Mouse (Mus musculus): ENCODE results near the gene Nos1. TPM values are rescaled to one million over a fixed set of nuclear protein-coding genes. Genes with fewer than 3 reads are reported as not detected.

Gene Nos1
- polyA plus RNA-seq, 1 experiment from 2014 or later: 0.06 TPM

GRCm38 (mm10) chr5:117979082-117979481 is 198.2 kb downstream of the Nos1 start:
- Histone ChIP-seq H3K9me3 (no peaks in the 10 kb centered on the region), H3K27me3 (ENCODE audit: insufficient read depth, poor library complexity, severe bottlenecking) (no peaks in the 10 kb centered on the region), H3K36me3 (peaks cover 52% of the 10 kb centered on the region), H3K4me3 (no peak overlapping the region), H3K4me1 (peaks cover 33% of the 10 kb centered on the region), H3K27ac (no peak overlapping the region; the same call in 1 of the 2 replicates)
- WGBS: 88% methylated on average over 5 of the region's 5 CpGs
- no peak for DNase-seq (ENCODE audit: low spot score)

GRCm38 (mm10) chr5:117980921-117981320 is 200.1 kb downstream of the Nos1 start:
- Histone ChIP-seq H3K36me3 (peaks cover 70% of the 10 kb centered on the region), H3K27ac (no peak overlapping the region), H3K27me3 (ENCODE audit: insufficient read depth, poor library complexity, severe bottlenecking) (no peaks in the 10 kb centered on the region), H3K4me3 (no peak overlapping the region), H3K4me1 (peaks cover 42% of the 10 kb centered on the region), H3K9me3 (no peaks in the 10 kb centered on the region)
- WGBS: 86% methylated on average over 8 of the region's 8 CpGs
- no peak for DNase-seq (ENCODE audit: low spot score)

- Histone ChIP-seq H3K4me3 (no peak overlapping the region), H3K27ac (no peak overlapping the region), H3K36me3 (peaks cover 80% of the 10 kb centered on the region), H3K9me3 (no peaks in the 10 kb centered on the region), H3K4me1 (peaks cover 36% of the 10 kb centered on the region), H3K27me3 (ENCODE audit: insufficient read depth, poor library complexity, severe bottlenecking) (no peaks in the 10 kb centered on the region)
- DNase-seq (ENCODE audit: low spot score): no peak
- 84% methylated on average over 5 of the region's 5 CpGs for WGBS
Measured at GRCm38 (mm10) chr5:117981943-117982342, 201.1 kb downstream of the Nos1 start.

GRCm38 (mm10) chr5:117986327-117986726 is 205.5 kb downstream of the Nos1 start:
- no peak for DNase-seq (ENCODE audit: low spot score)
- WGBS: 70% methylated on average over 4 of the region's 4 CpGs
- H3K36me3 ChIP-seq: peaks cover 99% of the 10 kb centered on the region
- peaks cover 10% of the 10 kb centered on the region for H3K4me1 ChIP-seq
- H3K27me3 ChIP-seq (ENCODE audit: insufficient read depth, poor library complexity, severe bottlenecking): no peaks in the 10 kb centered on the region
- no peak overlapping the region for H3K4me3 ChIP-seq
- H3K9me3 ChIP-seq: no peaks in the 10 kb centered on the region
- no peak overlapping the region for H3K27ac ChIP-seq

GRCm38 (mm10) chr5:117987891-117988290 is 207.1 kb downstream of the Nos1 start:
- no peak for DNase-seq (ENCODE audit: low spot score)
- H3K4me1 ChIP-seq: peaks cover 9% of the 10 kb centered on the region
- 89% methylated on average over 3 of the region's 3 CpGs for WGBS
- H3K4me3 ChIP-seq: no peak overlapping the region
- peaks cover 99% of the 10 kb centered on the region for H3K36me3 ChIP-seq
- H3K9me3 ChIP-seq: no peaks in the 10 kb centered on the region
- no peak overlapping the region for H3K27ac ChIP-seq
- no peaks in the 10 kb centered on the region for H3K27me3 ChIP-seq (ENCODE audit: insufficient read depth, poor library complexity, severe bottlenecking)

GRCm38 (mm10) chr5:117988367-117988766 is 207.5 kb downstream of the Nos1 start:
- Histone ChIP-seq H3K4me3 (no peak overlapping the region), H3K9me3 (no peaks in the 10 kb centered on the region), H3K36me3 (peaks cover 98% of the 10 kb centered on the region), H3K27me3 (ENCODE audit: insufficient read depth, poor library complexity, severe bottlenecking) (no peaks in the 10 kb centered on the region), H3K4me1 (peaks cover 9% of the 10 kb centered on the region), H3K27ac (no peak overlapping the region)
- no peak for DNase-seq (ENCODE audit: low spot score)
- WGBS: 94% methylated on average over 9 of the region's 9 CpGs

GRCm38 (mm10) chr5:117989773-117990172 is 208.9 kb downstream of the Nos1 start:
- 90% methylated on average over 6 of the region's 6 CpGs for WGBS
- Histone ChIP-seq H3K4me1 (peaks cover 9% of the 10 kb centered on the region), H3K36me3 (peaks cover 98% of the 10 kb centered on the region), H3K9me3 (no peaks in the 10 kb centered on the region), H3K4me3 (no peak overlapping the region), H3K27me3 (ENCODE audit: insufficient read depth, poor library complexity, severe bottlenecking) (no peaks in the 10 kb centered on the region), H3K27ac (no peak overlapping the region)
- DNase-seq (ENCODE audit: low spot score): no peak

- WGBS: 92% methylated on average over 3 of the region's 3 CpGs
- Histone ChIP-seq H3K4me3 (no peak overlapping the region), H3K27me3 (ENCODE audit: insufficient read depth, poor library complexity, severe bottlenecking) (no peaks in the 10 kb centered on the region), H3K4me1 (no peaks in the 10 kb centered on the region), H3K9me3 (no peaks in the 10 kb centered on the region), H3K36me3 (peaks cover 98% of the 10 kb centered on the region), H3K27ac (no peak overlapping the region)
- DNase-seq (ENCODE audit: low spot score): no peak
Measured at GRCm38 (mm10) chr5:117990957-117991356, 210.1 kb downstream of the Nos1 start.

- 90% methylated on average over 6 of the region's 6 CpGs for WGBS
- peaks cover 97% of the 10 kb centered on the region for H3K36me3 ChIP-seq
- peaks cover 18% of the 10 kb centered on the region for H3K4me1 ChIP-seq
- no peaks in the 10 kb centered on the region for H3K27me3 ChIP-seq (ENCODE audit: insufficient read depth, poor library complexity, severe bottlenecking)
- no peak for DNase-seq (ENCODE audit: low spot score)
- no peak overlapping the region for H3K27ac ChIP-seq
- no peaks in the 10 kb centered on the region for H3K9me3 ChIP-seq
- H3K4me3 ChIP-seq: no peak overlapping the region
Measured at GRCm38 (mm10) chr5:117993550-117993949, 212.7 kb downstream of the Nos1 start.

- Histone ChIP-seq H3K4me3 (no peak overlapping the region), H3K36me3 (peaks cover 95% of the 10 kb centered on the region), H3K9me3 (no peaks in the 10 kb centered on the region), H3K27me3 (ENCODE audit: insufficient read depth, poor library complexity, severe bottlenecking) (no peaks in the 10 kb centered on the region), H3K27ac (no peak overlapping the region), H3K4me1 (peaks cover 24% of the 10 kb centered on the region)
- WGBS: 92% methylated on average over 8 of the region's 8 CpGs
- no peak for DNase-seq (ENCODE audit: low spot score)
Measured at GRCm38 (mm10) chr5:117995372-117995901, 214.6 kb downstream of the Nos1 start.

GRCm38 (mm10) chr5:117995911-117996310 is 215.1 kb downstream of the Nos1 start:
- Histone ChIP-seq H3K27me3 (ENCODE audit: insufficient read depth, poor library complexity, severe bottlenecking) (no peaks in the 10 kb centered on the region), H3K27ac (no peak overlapping the region), H3K4me1 (peaks cover 24% of the 10 kb centered on the region), H3K4me3 (no peak overlapping the region), H3K36me3 (peaks cover 95% of the 10 kb centered on the region), H3K9me3 (no peaks in the 10 kb centered on the region)
- WGBS: 87% methylated on average over 6 of the region's 6 CpGs
- no peak for DNase-seq (ENCODE audit: low spot score)

- Histone ChIP-seq H3K4me1 (peaks cover 24% of the 10 kb centered on the region), H3K9me3 (no peaks in the 10 kb centered on the region), H3K36me3 (peaks cover 95% of the 10 kb centered on the region), H3K27ac (0 out of 2 replicates have a peak overlapping the region, but pooled peaks have one; percentile 42), H3K4me3 (no peak overlapping the region), H3K27me3 (ENCODE audit: insufficient read depth, poor library complexity, severe bottlenecking) (no peaks in the 10 kb centered on the region)
- DNase-seq (ENCODE audit: low spot score): no peak
- WGBS: 86% methylated on average over 6 of the region's 6 CpGs
Measured at GRCm38 (mm10) chr5:117996581-117996980, 215.7 kb downstream of the Nos1 start.

GRCm38 (mm10) chr5:117997434-117997970 is 216.7 kb downstream of the Nos1 start:
- DNase-seq (ENCODE audit: low spot score): no peak
- WGBS: 22% methylated on average over 10 of the region's 10 CpGs

GRCm38 (mm10) chr5:117999061-117999460 is 218.2 kb downstream of the Nos1 start:
- H3K36me3 ChIP-seq: peaks cover 97% of the 10 kb centered on the region
- peaks cover 24% of the 10 kb centered on the region for H3K4me1 ChIP-seq
- H3K27me3 ChIP-seq (ENCODE audit: insufficient read depth, poor library complexity, severe bottlenecking): no peaks in the 10 kb centered on the region
- no peak for DNase-seq (ENCODE audit: low spot score)
- no peaks in the 10 kb centered on the region for H3K9me3 ChIP-seq
- WGBS: 80% methylated on average over 7 of the region's 7 CpGs
- no peak overlapping the region for H3K27ac ChIP-seq
- H3K4me3 ChIP-seq: no peak overlapping the region

More at GRCm38 (mm10) chr5:117997434-117997970, 216.7 kb downstream of the Nos1 start:
- H3K27ac ChIP-seq: peak overlapping the region; percentile 49; the same call in 1 of the 2 replicates
- no peak overlapping the region for H3K4me3 ChIP-seq
- peaks cover 24% of the 10 kb centered on the region for H3K4me1 ChIP-seq
- no peaks in the 10 kb centered on the region for H3K27me3 ChIP-seq (ENCODE audit: insufficient read depth, poor library complexity, severe bottlenecking)
- no peaks in the 10 kb centered on the region for H3K9me3 ChIP-seq
- H3K36me3 ChIP-seq: peaks cover 95% of the 10 kb centered on the region

All from heart, embryonic 10.5 days (tissue).